8 mouse cellular contexts compared by ENCODE assay signal in the genomic region with DNA sequence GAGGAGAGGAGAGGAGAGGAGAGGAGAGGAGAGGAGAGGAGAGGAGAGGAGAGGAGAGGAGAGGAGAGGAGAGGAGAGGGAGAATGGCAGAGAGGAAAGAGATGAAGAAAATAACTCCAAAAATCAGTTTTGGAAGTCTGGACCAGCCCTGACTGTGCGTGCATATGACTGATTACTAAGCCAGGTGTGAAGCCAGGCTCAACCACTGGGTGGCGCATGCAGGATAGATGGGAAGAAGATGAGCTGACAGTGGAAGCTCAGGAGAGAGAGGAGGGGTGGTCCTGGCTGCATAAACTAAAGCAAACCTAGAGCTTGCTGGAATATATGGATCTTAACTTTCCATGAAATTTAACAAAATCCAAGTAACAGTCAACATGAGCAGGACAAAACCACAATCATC. TPM values are rescaled to one million over a fixed set of nuclear protein-coding genes. Genes with fewer than 3 reads are reported as not detected.
A peak's percentile ranks its signal among the peaks of the same experiment; 100 is the strongest.
DNase-seq lines count a peak whose midpoint lies in the region; ATAC-seq and TF ChIP-seq lines count a peak whose summit lies in the region.
"Had no signal": no experiment of that assay in that cellular context is flagged by ENCODE, and none has a peak within 500 bp of the region (broad histone marks: within the 10 kb centered on the region; RNA-seq: fewer than 3 reads in every experiment).

No protein-coding gene starts in this region.

- no peaks in the 10 kb centered on the region for H3K4me1 ChIP-seq in embryonic facial prominence, embryonic 11.5 days (ENCODE audit: control insufficient read depth, insufficient read depth, low read length)
- no peaks in the 10 kb centered on the region for H3K4me1 ChIP-seq in lung, embryonic 14.5 days (ENCODE audit: insufficient read depth)
- H3K4me1 ChIP-seq: midbrain, embryonic 12.5 days had no signal

- H3K27ac ChIP-seq in embryonic facial prominence, embryonic 11.5 days (replicated peaks; ENCODE audit: low read depth, low read length): no peak overlapping the region
- H3K27ac ChIP-seq in lung, embryonic 14.5 days (ENCODE audit: low read depth): no peak overlapping the region
- H3K27ac ChIP-seq: midbrain, embryonic 12.5 days had no signal

- H3K36me3 ChIP-seq in embryonic facial prominence, embryonic 11.5 days (replicated peaks; ENCODE audit: control insufficient read depth, insufficient read depth, low read depth, low read length): no peaks in the 10 kb centered on the region
- H3K36me3 ChIP-seq in lung, embryonic 14.5 days (ENCODE audit: insufficient read depth): no peaks in the 10 kb centered on the region

- no peak overlapping the region for H3K4me2 ChIP-seq in embryonic facial prominence, embryonic 11.5 days (ENCODE audit: low read depth, low read length)
- no peak overlapping the region for H3K4me2 ChIP-seq in lung, embryonic 14.5 days
- H3K4me2 ChIP-seq: midbrain, embryonic 12.5 days had no signal

- ATAC-seq in embryonic facial prominence, embryonic 11.5 days (replicated peaks; ENCODE audit: insufficient number of reproducible peaks, low FRiP score, low TSS enrichment, low read depth): no peak
- peak; percentile 38 for ATAC-seq in inflammation-experienced regulatory T-cells, adult 6 months
- no peak for ATAC-seq in lung, embryonic 14.5 days (ENCODE audit: insufficient read depth)

- TF ChIP-seq CTCF in lung, embryonic 14.5 days (IDR thresholded peaks at IDR 0.05; ENCODE audit: low read depth): peak; percentile 74

- WGBS in embryonic facial prominence, embryonic 11.5 days: 24% methylated on average over 2 of the region's 2 CpGs
- WGBS in lung, embryonic 14.5 days: 24% methylated on average over 2 of the region's 2 CpGs

- H3K4me3 ChIP-seq in embryonic facial prominence, embryonic 11.5 days (ENCODE audit: low read depth, low read length): no peak overlapping the region
- no peak overlapping the region for H3K4me3 ChIP-seq in lung, embryonic 14.5 days (ENCODE audit: low read depth, low read length)
- H3K4me3 ChIP-seq: midbrain, embryonic 12.5 days had no signal

- no peak overlapping the region for H3K9ac ChIP-seq in embryonic facial prominence, embryonic 11.5 days (replicated peaks; ENCODE audit: low read length)
- H3K9ac ChIP-seq in lung, embryonic 14.5 days: no peak overlapping the region
- H3K9ac ChIP-seq: midbrain, embryonic 12.5 days had no signal

- peak; percentile 11 for DNase-seq in urinary bladder, postnatal 10 days (ENCODE audit: low spot score)
- no peak for DNase-seq in urinary bladder, adult 18-20 months (ENCODE audit: low spot score in 2 of 2)
- DNase-seq in adrenal gland, postnatal 25 days: peak; percentile 69
- DNase-seq in embryonic facial prominence, embryonic 11.5 days (ENCODE audit: low spot score): peak; percentile 62
- peak; percentile 69 for DNase-seq in lung, embryonic 14.5 days
- peak; percentile 78 for DNase-seq in right cerebral cortex, postnatal 4 days

- H3K9me3 ChIP-seq in embryonic facial prominence, embryonic 11.5 days (replicated peaks; ENCODE audit: control insufficient read depth, low read length): no peaks in the 10 kb centered on the region
- no peaks in the 10 kb centered on the region for H3K9me3 ChIP-seq in lung, embryonic 14.5 days (ENCODE audit: low read depth, low read length)
- H3K9me3 ChIP-seq: midbrain, embryonic 12.5 days had no signal

- H3K27me3 ChIP-seq in embryonic facial prominence, embryonic 11.5 days (ENCODE audit: control insufficient read depth, insufficient read depth, low read length): no peaks in the 10 kb centered on the region
- H3K27me3 ChIP-seq in lung, embryonic 14.5 days (ENCODE audit: insufficient read depth, low read length): no peaks in the 10 kb centered on the region
- H3K27me3 ChIP-seq: midbrain, embryonic 12.5 days had no signal

RNA-seq across cellular contexts. Expression of a gene that starts 6.9 kb away (rescaled TPM):
- 27.7 and 31.8 TPM in 2 replicates for total RNA-seq in adrenal gland, postnatal 25 days (2021)
- 85.3 and 91.4 TPM in 2 replicates for polyA plus RNA-seq in embryonic facial prominence, embryonic 11.5 days (2014; fragmentation: Nextera tagmentation; extraction: Ambion mirVana)
- 10 to 100 TPM; 28.7 to 40.7 (median 32.3) TPM for polyA plus RNA-seq in inflammation-experienced regulatory T-cells, adult 6 months (2017; shearing (Covaris generic))
- 68.8 and 76.3 TPM in 2 replicates for polyA plus RNA-seq in lung, embryonic 14.5 days (2014; fragmentation: Nextera tagmentation; extraction: Ambion mirVana)

RNA-seq across cellular contexts. Expression of a gene that starts 16.8 kb away (rescaled TPM):
- not detected in 2 replicates for total RNA-seq in adrenal gland, postnatal 25 days (2021)
- polyA plus RNA-seq in embryonic facial prominence, embryonic 11.5 days (2014; fragmentation: Nextera tagmentation; extraction: Ambion mirVana): not detected in 2 replicates
- polyA plus RNA-seq in inflammation-experienced regulatory T-cells, adult 6 months (2017; shearing (Covaris generic)): not detected
- polyA plus RNA-seq in lung, embryonic 14.5 days (2014; fragmentation: Nextera tagmentation; extraction: Ambion mirVana): 0.18 TPM in 1 of 2 replicates, not detected in the other
- polyA plus RNA-seq: midbrain, embryonic 12.5 days had no signal

RNA-seq across cellular contexts. Expression of a gene that starts 31.5 kb away (rescaled TPM):
- total RNA-seq in adrenal gland, postnatal 25 days (2021): 185 and 205 TPM in 2 replicates
- polyA plus RNA-seq in embryonic facial prominence, embryonic 11.5 days (2014; fragmentation: Nextera tagmentation; extraction: Ambion mirVana): 32.0 and 36.4 TPM in 2 replicates
- polyA plus RNA-seq in inflammation-experienced regulatory T-cells, adult 6 months (2017; shearing (Covaris generic)): 1 to 10 TPM in 1 of 3 experiments, not detected in 2; 1.1 TPM
- polyA plus RNA-seq in lung, embryonic 14.5 days (2014; fragmentation: Nextera tagmentation; extraction: Ambion mirVana): 192 and 196 TPM in 2 replicates

RNA-seq across cellular contexts. Expression of a gene that starts 41.1 kb away (rescaled TPM):
- total RNA-seq in adrenal gland, postnatal 25 days (2021): 0.19 and 0.24 TPM in 2 replicates
- polyA plus RNA-seq in embryonic facial prominence, embryonic 11.5 days (2014; fragmentation: Nextera tagmentation; extraction: Ambion mirVana): 0.07 and 0.25 TPM in 2 replicates
- polyA plus RNA-seq in inflammation-experienced regulatory T-cells, adult 6 months (2017; shearing (Covaris generic)): under 1 TPM in 1 of 3 experiments, not detected in 2; 0.21 TPM
- polyA plus RNA-seq in lung, embryonic 14.5 days (2014; fragmentation: Nextera tagmentation; extraction: Ambion mirVana): 0.05 and 0.14 TPM in 2 replicates

RNA-seq across cellular contexts. Expression of a gene that starts 50.9 kb away (rescaled TPM):
- total RNA-seq in adrenal gland, postnatal 25 days (2021): 38.1 and 43.3 TPM in 2 replicates
- 0.38 and 0.48 TPM in 2 replicates for polyA plus RNA-seq in embryonic facial prominence, embryonic 11.5 days (2014; fragmentation: Nextera tagmentation; extraction: Ambion mirVana)
- polyA plus RNA-seq in inflammation-experienced regulatory T-cells, adult 6 months (2017; shearing (Covaris generic)): not detected
- 0.05 TPM in 1 of 2 replicates, not detected in the other for polyA plus RNA-seq in lung, embryonic 14.5 days (2014; fragmentation: Nextera tagmentation; extraction: Ambion mirVana)

Comparison
In these comparisons a context has a peak if more than half of its experiments do, and no peak if none do; other contexts are left out.
1. DNase-seq: peak in urinary bladder, postnatal 10 days (single experiment), adrenal gland, postnatal 25 days (single experiment), embryonic facial prominence, embryonic 11.5 days (single experiment), lung, embryonic 14.5 days (single experiment) and right cerebral cortex, postnatal 4 days (single experiment); none in urinary bladder, adult 18-20 months (0 of 2).
2. RNA of a gene that starts 31.5 kb away (polyA plus RNA-seq): 192 to 196 TPM in lung, embryonic 14.5 days and 32.0 to 36.4 TPM in embryonic facial prominence, embryonic 11.5 days; 1.1 TPM in inflammation-experienced regulatory T-cells, adult 6 months; every median in the first group is over 10 times any median in the second.